Mouse (Mus musculus) lung, postnatal 14 days (tissue): Measurements from ENCODE around the gene Rrp1.
A peak's percentile ranks its signal among the peaks of the same experiment; 100 is the strongest.
"Not testable (repeated sequence)": the region's sequence is repeated elsewhere in the genome, so short reads cannot be mapped to it uniquely, and the experiment has no call there.

Experiments
- DNase-seq: peaks from one replicate; pipeline ENCODE4 v3.0.0; 2021

The Rrp1 gene

DNA sequence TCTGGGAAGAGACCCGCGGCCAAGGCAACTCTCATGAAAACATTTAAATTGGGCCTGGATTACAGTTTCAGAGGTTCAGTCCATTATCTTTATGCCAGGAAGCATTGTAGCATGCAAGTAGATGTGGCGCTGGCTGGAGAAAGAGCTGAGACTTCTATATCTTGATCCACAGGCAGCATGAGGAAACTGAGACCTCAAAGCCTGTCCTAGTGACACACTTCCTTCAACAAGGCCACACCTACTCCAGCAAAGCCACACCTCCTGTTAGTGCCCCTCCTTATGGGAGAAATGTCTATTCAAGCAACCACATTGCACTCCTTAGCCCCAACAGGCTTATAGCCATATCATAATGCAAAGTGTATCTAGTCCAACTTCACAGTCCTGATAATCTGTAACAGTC, 9.8 kb upstream of the Rrp1 start:
- no peak for DNase-seq

DNA sequence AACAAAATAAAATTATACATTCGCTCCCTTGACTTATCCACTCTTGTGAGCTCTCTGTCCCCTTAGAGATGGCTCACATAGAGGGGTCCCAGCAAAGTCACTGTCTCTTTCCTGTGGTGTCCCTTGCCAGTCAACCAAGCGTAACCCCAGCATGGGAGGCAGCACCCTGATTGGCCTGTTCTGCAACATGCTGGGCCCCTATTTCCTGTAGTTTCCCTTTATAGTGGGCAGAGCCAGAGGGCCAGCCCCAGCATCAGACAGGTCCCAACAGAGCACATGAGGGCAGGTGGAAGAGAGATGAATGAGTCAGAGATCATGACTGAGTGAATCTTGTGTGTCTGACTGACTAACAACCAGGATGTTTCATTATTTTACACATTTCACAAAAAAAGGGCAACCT, 8.1 kb upstream of the Rrp1 start:
- no peak for DNase-seq

DNA sequence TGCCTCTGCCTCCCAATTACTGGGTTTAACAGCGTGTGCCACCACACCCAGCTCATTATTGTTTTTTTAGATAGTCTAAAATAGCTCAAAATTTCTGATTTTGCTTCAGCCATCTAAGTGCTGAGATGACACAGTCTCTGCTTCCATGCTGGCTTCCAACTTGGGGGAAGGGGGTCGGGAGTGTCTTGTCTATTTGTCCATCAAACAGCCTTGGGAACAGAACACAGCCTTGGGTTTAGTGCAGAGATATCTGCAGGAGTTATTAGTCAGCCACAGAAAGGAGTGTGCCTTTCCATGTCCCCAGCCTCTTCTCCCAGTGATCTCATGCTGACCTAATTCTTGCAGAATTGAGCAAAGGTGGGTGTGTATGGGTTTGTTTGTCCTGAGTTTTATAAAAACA, 5.9 kb upstream of the Rrp1 start:
- DNase-seq = no peak

DNA sequence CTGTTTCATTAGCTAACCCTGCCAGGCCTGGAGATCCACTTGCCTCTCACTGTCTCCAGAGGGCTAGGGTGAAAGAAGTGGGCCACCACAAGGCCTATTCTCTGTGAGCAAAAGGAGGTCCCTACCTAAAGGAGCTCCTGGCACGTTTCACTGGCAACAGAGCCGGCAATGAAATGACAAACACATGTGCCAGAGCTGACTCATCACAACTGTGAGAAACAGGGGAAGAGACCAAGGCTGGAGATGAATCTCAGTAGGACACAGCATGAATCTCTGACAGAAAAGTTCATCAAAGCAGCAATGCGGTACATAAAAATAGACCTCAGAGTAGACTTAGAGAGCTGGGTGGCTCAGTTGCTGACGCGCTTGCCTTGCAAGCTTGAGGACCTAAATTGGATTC, 5.0 kb upstream of the Rrp1 start:
- DNase-seq = no peak

DNA sequence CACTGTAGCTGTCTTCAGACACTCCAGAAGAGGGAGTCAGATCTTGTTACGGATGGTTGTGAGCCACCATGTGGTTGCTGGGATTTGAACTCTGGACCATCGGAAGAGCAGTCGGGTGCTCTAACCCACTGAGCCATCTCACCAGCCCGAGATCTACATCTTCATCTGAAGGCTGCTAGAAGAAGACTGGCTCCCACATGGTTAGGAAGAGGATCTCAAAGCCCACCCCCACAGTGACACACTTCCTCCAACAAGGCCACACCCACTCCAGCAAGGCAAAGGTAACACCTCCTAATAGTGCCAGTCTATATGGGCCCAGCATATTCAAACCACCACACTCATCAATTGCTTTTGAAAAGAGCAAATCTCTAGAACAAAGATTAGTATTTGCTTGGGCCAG, 2.1 kb upstream of the Rrp1 start:
- DNase-seq = not testable (repeated sequence)

DNA sequence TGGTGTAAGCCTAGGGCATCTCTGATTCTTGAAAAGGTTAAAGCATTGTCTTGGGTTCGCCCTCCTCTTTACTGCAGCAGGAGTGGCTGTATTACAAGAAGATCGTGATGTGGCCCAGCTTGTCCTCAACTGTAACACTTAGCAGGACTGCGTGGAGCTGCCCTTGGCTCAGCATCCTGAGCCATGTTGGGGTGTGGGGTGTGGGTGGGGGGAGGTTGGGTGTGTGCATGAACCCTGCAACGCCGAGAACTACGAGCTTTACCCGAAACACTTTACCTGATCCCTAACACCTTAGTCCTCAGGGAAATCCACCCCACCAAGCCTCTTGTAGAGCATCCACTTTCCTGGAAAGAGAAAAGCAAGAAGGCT, 293 bp upstream of the Rrp1 start:
- DNase-seq = no peak

DNA sequence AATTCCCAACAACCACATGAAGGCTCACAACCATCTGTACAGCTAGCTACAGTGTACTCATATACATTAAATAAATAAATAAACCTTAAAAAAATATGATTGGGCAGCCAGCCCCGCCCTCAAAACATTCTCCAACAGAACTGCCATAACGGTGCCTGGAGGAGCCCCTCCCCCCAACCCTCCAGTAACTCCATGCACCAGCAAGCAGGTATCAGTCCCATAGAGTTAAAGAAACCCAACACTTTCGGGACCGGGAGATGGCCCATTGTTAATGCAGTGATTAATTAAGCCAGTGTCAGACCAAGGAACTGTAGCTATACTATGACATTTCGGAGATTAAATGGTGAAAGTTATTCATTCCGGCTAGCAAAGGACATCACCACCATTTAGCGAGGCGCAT, 992 bp downstream of the Rrp1 start:
- no peak for DNase-seq

DNA sequence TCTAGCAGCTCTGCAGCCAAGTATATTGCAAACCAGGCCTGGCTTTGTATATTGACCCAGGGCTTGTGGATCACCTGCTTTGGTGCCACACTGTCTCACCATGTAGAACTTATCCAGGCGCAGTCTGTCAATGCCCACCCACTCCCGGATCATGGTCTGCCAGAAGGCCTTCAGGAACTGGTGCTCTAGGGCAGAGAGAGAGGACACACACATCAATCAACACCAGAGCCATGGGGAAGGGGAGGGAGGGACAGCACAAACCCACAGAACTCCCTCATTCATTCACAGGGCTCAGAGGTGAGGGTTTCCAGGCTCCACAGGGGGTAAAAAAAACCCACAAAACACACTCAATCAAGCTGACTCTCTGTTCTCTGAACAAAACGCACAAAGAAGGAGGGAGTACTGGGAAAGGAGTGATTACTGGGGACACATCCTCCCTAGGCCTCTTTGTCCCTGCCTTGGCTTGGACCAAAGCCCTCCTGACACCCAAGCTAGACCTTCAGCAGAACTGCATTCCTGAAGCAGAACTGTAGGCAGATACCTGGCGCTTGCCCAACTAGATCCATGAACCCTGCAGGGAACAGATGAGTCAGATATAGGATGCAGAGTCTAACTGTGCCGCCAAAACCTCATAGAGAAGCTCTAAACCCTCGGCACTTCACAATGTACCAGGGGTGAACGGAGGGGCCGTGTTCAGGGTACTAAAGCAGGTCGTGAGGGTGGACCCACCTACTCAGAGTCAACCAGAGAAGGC, 3.6 kb downstream of the Rrp1 start:
- DNase-seq = no peak

DNA sequence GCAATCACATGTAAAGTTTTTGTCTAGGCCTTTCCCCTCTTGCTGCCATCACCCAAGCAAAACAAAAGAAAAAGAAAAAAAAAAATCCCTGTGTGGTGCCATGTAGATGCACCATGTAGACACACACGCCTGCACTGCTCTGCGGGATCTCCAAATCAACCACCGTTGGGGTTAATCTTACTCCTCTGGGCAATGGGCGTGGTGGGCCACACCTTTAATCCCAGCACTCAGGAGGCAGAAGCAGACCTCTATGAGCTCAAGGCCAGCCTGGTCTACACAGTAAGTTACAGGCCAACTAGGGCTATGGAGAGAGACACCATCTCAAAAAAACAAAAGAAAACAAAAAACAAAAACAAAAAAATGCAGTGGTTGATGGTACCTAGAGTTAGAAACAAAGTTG, 5.7 kb downstream of the Rrp1 start:
- DNase-seq = no peak

DNA sequence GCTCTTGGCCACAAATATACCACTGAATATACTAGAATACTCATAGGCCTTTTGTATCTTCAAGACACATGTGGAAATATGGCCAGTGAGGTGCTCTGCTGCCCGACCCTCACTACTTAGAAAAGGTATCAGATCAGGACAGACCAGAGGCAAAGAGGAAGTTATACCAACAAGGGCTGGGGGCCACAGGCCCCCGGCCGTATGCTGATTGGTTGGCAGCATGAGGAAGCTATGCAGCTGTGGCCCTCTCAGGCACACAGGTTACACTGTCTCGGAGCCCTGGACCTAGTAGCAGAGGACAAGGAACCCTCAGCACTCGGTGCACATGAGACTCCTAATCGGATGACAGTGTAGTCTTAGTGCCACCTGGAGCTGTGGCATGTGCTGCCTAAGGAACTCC, 6.7 kb downstream of the Rrp1 start:
- no peak for DNase-seq

DNA sequence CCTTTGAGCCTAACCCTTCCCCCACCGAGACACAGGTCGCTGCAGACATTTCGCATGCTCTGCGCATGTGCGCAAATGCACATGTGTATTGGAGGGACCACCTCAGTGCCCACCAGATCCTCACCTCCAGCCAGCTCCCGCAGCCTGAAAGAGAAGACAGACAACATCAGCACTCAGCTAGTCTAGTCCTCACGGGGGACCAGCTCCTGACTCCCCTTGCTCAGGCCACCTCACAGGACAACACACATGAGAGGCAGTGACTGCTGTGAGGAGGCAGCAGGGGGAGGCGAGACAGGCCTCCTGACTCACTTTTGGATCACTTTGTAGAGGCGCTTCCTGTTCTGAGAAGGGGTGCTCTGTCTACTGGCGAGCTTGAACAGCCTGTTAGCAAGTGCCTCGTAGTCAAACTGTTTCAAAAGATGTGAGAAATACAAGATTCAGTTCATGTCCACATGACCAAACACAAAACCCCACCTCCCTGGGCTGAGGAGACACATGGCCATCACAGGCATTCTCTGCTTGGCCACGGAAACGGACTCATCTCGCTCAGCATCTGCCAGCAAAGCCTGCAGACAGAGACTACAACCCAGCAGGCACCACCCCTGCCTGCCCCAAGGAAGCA, 10.4 kb downstream of the Rrp1 start:
- no peak for DNase-seq

DNA sequence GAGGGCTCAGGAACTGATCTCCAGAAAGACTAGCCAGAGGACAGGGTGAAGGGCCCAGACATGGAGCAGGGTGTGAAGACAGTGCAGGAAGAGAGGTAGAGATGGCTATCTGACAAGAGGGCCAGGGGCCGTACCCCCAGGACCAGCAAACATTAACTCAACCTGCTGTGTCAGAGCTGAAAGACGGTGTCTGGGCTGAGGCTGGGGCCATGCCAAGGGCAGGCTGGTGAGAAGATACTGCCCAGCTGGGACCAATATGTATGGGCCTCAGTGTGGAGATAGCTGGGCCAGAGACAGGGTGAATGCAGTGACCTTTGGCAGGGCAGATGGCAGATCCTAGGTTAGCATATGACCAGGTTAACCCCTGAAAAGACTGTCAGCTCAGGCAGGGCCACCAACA, 11.7 kb downstream of the Rrp1 start:
- no peak for DNase-seq

DNA sequence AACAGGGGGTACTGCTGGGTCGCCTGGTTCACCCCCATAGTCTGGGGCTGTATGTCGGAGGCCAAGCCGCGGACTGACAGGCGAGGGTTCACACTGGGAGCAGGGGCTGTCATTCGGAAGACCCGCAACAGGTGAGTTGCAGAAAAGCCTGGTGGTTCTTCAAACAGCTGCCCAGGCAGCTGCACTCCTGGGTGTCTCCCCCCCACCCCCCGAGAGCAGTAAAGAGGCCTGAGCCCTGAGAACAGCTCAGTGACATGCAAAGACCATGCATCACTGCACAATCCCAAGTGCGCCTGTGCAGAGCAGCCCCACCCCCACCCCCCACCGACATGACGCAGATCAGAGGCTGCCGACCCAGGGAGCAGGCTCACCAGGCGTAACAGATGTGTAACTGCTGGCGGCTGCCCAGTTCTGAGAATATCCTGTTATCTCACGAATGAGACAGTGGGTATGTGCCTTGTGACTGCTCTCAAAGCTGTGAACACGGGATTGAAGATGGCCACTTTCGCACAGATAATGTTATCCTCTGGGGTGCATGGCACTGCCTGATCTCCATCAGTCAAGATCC, 13.7 kb downstream of the Rrp1 start:
- DNase-seq = peak; percentile 17

DNA sequence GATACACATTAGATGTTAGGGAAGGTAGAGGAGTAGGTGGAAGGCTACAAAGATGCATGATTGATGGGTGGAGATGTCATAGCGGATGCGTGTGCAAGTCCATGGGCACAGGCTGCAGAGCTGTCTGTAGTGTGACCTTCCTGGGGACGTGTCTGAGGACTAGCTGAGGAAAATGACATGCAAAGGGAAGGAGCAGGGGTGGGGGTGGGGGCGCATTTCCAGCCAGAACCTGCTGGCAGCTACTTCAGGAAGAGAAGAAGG, 16.3 kb downstream of the Rrp1 start:
- no peak for DNase-seq

DNA sequence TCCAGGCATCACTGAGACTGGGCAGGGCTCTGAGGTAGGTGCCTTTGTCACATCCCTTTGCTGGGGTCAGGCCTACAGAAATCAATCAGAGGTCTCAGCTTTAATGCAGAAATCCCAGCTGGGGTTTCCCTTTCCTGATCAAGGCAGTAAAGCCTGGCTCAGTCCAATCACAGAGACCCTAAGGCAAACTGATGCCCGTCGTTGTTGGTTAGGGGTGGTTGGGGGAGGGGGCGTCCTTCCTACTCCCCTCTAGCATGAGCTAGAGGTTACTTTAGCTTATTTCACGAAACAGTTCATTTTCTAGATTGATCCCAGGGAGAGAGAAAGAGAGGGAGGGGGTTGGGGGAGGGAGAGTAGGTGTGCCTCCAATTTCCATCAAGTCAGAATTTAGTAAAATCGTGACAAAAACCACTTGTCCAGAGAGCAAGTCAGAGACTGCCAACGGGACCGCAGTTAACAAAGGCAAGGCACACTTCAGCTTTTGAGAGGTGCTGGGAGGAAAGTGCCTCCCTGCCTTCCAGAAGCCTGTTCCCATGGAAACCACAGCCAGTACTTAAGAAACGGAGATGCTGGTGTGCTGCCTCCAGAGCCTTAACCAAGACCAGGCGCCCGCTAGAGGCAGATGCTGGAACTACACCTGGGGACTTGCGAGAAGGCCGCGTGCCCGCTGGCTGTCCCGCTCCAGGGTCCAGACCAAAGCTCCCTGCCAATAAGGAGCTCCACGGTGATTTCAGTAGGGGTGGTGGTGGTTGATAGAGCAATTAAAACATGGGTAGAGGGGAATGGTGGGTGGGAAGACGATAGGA, 16.8 kb downstream of the Rrp1 start:
- peak; percentile 99 for DNase-seq

DNA sequence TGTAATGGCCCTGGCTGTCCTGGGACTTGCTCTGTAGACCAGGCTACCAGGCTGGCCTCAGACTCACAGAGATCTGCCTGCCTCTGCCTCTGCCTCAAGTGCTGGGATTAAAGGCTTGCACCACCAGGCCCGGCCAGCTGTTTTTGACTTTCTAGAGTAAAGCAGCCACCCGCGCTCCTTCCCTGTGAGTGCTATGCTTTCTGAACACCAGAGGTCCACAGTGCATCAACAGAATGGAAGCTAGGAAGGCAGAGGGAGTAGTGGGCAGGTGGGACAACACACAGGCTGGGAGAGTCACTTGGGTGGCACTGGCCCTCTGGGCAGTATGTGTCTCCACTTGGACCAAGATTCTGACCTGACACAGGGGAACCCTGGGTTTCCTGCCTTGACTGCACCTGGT, 17.5 kb downstream of the Rrp1 start:
- no peak for DNase-seq

DNA sequence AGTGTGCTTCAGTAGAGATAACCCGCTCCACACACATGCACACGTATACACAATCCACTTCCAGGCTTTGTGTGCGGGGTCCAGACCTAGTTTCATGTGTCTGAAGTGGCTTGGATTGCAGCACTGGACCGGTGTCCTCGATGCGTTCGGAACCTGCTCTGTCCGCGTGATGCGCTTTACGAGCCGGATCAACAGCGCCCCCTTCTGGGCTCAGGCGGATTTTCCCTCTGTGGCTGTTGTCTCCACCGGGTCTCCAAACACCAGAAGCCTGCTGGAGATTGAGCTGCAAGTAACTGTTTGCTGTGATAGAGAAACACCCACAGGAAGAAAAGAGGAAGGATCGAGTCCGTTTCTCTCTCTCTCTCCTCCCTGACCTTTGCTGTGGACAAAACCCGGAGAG, 20.8 kb downstream of the Rrp1 start:
- DNase-seq = peak; percentile 84

DNA sequence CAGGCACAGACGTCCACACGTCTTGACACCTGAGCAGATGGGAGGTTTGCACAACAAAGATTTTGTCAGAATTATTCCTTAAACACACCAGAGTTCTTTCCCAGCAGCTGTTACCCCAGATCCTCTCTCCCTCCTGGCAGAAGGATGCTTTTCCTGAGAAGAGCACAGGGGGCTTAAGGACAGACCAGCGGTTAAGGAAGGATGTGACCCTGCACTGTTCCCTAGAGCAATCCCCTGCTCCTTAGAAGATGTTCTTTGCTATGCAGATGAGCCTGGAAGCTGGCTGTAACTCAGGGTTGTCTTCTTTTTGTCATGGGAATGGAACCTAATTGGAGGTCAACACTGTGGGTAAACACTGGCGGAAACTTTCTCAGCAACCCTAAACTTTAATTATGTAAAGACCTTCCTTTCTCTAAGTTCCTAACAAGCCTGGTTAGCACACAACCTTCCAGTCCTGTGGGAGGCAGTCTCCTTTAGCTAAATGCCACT, 21.8 kb downstream of the Rrp1 start:
- no peak for DNase-seq

DNA sequence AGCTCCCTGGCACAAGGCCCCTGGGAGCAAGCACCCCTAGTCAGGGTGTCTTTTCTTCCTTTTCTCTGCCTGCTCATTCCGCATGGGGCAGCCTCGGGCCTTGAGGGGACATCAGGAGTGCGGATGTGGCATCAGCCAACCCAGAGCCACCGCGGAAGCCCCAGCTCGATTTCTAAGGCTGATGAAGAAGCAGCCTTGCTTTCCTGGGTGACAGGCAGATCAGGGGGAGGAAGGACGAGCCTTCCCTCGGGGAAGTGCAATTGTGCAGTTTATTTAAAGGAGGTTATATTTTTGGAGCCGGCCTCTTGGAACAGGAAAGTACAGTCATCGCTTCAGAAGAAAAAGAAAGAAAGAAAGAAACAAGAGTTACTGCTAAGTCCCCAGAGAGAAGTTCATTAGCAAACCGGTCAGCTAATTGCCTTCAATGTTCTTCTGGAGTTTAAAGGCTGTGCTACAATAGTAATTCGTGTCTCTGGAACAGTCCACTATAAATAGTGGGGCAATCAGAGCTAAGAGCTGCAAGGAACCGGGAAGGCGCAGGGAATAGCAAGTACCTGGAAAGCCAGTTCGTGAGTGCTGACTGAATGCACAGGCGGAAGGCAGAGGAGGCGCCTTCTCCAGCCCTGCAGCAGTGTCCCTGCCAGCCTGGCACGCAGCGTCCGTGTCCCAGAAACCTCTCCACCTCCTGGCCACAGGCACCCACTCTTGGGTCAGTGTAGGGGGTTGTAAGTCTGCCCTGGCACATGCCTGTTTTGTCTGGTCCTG, 24.4 kb downstream of the Rrp1 start:
- DNase-seq = no peak

DNA sequence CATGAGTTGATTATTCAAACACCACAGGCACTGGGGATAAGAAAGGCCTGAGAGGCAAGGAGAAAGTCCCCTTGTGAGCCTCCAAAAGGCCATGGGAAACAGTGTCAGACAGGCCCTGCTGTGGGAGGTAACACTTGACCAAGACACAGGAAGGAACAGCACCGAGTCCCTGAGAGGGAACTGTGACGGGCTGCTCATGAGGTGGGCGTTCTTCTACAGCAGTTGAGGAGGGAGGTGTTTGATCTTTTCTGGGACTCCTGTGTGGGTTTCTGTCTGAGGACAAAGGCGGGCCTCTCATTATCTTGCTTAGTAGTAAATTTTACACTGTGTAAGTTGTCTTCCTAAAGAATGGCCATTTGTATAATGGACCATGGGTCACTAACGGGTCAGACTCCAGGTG, 27.3 kb downstream of the Rrp1 start:
- DNase-seq = no peak

DNA sequence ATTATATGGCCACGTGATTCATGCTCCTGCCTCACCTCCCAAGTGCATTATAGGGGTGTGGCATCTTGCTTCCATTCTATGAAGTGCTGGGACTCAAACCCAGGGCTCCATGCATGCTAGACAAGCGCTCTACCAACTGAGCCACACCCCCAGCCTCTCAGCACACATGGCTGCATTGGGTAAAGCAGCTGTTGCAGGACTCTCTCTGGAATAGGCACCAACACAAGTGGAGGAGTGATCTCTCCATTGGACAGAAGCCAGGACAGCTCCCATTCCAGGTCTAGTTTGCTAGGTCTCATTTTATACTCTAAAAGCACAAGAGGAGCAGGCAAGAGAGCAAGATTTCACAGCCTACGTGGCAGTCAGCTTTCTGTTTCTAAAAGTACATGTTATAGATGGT, 29.3 kb downstream of the Rrp1 start:
- DNase-seq = no peak

DNA sequence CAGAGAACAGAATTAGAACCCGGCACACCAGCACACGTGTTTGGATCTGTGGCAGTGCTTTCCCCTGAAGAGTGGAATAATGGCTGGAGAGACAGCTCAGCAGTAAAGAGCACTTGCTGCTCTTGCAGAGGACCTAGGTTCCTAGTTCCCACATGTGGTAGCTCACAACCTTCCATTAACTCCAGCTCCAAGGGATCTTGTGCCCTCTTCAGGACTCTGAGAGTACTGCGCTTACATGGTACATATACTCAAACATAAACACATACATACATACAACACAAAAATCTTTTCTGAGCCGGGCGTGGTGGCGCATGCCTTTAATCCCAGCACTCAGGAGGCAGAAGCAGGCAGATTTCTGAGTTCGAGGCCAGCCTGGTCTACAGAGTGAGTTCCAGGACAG, 34.3 kb downstream of the Rrp1 start:
- DNase-seq = no peak
